ENCODE assay signal across 8 mouse cellular contexts in genomic region chr3:158561987-158562360, GRCm38 (mm10). TPM values are rescaled to one million over a fixed set of nuclear protein-coding genes. Genes with fewer than 3 reads are reported as not detected.
DNase-seq lines count a peak whose midpoint lies in the region; ATAC-seq lines count a peak whose summit lies in the region.

Lrrc7 (minus strand) TSS chr3:158562221.

- H3K27ac ChIP-seq in embryonic facial prominence, embryonic 13.5 days = no peak within 1 kb of the TSS
- peak within 1 kb of the TSS; percentile 94 for H3K27ac ChIP-seq in hindbrain, embryonic 13.5 days
- H3K27ac ChIP-seq in limb, embryonic 10.5 days = peak within 1 kb of the TSS; percentile 61
- H3K27ac ChIP-seq in neural tube, embryonic 15.5 days (replicated peaks) = peak within 1 kb of the TSS; percentile 97

- under 1% methylated on average over 28 of the region's 28 CpGs for WGBS in embryonic facial prominence, embryonic 13.5 days
- WGBS in hindbrain, embryonic 13.5 days = 0% methylated on average over 28 of the region's 28 CpGs
- under 1% methylated on average over 28 of the region's 28 CpGs for WGBS in limb, embryonic 10.5 days
- under 1% methylated on average over 28 of the region's 28 CpGs for WGBS in neural tube, embryonic 15.5 days

- peaks cover 14% of the 10 kb centered on the region for H3K4me1 ChIP-seq in embryonic facial prominence, embryonic 13.5 days
- peaks cover 18% of the 10 kb centered on the region for H3K4me1 ChIP-seq in hindbrain, embryonic 13.5 days (replicated peaks)
- peaks cover 21% of the 10 kb centered on the region for H3K4me1 ChIP-seq in limb, embryonic 10.5 days
- peaks cover 12% of the 10 kb centered on the region for H3K4me1 ChIP-seq in neural tube, embryonic 15.5 days

- H3K36me3 ChIP-seq in embryonic facial prominence, embryonic 13.5 days = no peaks in the 10 kb centered on the region
- H3K36me3 ChIP-seq in hindbrain, embryonic 13.5 days = no peaks in the 10 kb centered on the region
- no peaks in the 10 kb centered on the region for H3K36me3 ChIP-seq in limb, embryonic 10.5 days
- H3K36me3 ChIP-seq in neural tube, embryonic 15.5 days = no peaks in the 10 kb centered on the region

- peak within 1 kb of the TSS; percentile 74 for H3K9ac ChIP-seq in embryonic facial prominence, embryonic 13.5 days
- H3K9ac ChIP-seq in hindbrain, embryonic 13.5 days = peak within 1 kb of the TSS; percentile 95
- H3K9ac ChIP-seq in neural tube, embryonic 15.5 days (replicated peaks) = peak within 1 kb of the TSS; percentile 96

- DNase-seq in cerebellum, adult 9-10 months = no peak
- DNase-seq in WW6 (ENCODE audit: low read depth, low spot score) = peak; percentile 65
- DNase-seq in limb, embryonic 10.5 days (ENCODE audit: low spot score) = peak; percentile 81
- no peak for DNase-seq in natural killer cell, adult 2 months (ENCODE audit: low spot score in 2 of 2)

- peak within 1 kb of the TSS; percentile 99 for H3K4me2 ChIP-seq in embryonic facial prominence, embryonic 13.5 days
- peak within 1 kb of the TSS; percentile 78 for H3K4me2 ChIP-seq in hindbrain, embryonic 13.5 days
- H3K4me2 ChIP-seq in neural tube, embryonic 15.5 days = peak within 1 kb of the TSS; percentile 64

- H3K4me3 ChIP-seq in embryonic facial prominence, embryonic 13.5 days = peak within 1 kb of the TSS; percentile 66
- H3K4me3 ChIP-seq in hindbrain, embryonic 13.5 days = peak within 1 kb of the TSS; percentile 90
- peak within 1 kb of the TSS; percentile 64 for H3K4me3 ChIP-seq in limb, embryonic 10.5 days
- peak within 1 kb of the TSS; percentile 87 for H3K4me3 ChIP-seq in neural tube, embryonic 15.5 days (replicated peaks)

- H3K9me3 ChIP-seq in embryonic facial prominence, embryonic 13.5 days = no peaks in the 10 kb centered on the region
- H3K9me3 ChIP-seq in hindbrain, embryonic 13.5 days = no peaks in the 10 kb centered on the region
- H3K9me3 ChIP-seq in limb, embryonic 10.5 days (replicated peaks) = no peaks in the 10 kb centered on the region
- no peaks in the 10 kb centered on the region for H3K9me3 ChIP-seq in neural tube, embryonic 15.5 days (replicated peaks)

- H3K27me3 ChIP-seq in embryonic facial prominence, embryonic 13.5 days = peaks cover 48% of the 10 kb centered on the region
- no peaks in the 10 kb centered on the region for H3K27me3 ChIP-seq in hindbrain, embryonic 13.5 days
- H3K27me3 ChIP-seq in limb, embryonic 10.5 days (ENCODE audit: low read depth, poor library complexity, severe bottlenecking) = peaks cover 57% of the 10 kb centered on the region
- H3K27me3 ChIP-seq in neural tube, embryonic 15.5 days (replicated peaks) = no peaks in the 10 kb centered on the region

- peak; percentile 49 for ATAC-seq in cerebellum, adult (ENCODE audit: insufficient number of reproducible peaks, low FRiP score, low TSS enrichment)
- ATAC-seq in embryonic facial prominence, embryonic 13.5 days (ENCODE audit: insufficient number of reproducible peaks, insufficient read depth, low FRiP score, low TSS enrichment, low read depth) = peak; percentile 86
- peak; percentile 86 for ATAC-seq in hindbrain, embryonic 13.5 days (ENCODE audit: low FRiP score)
- peak; percentile 83 for ATAC-seq in neural tube, embryonic 15.5 days (ENCODE audit: low FRiP score)

RNA-seq across cellular contexts. Expression of gene Lrrc7, which starts in this region (rescaled TPM):
- polyA plus RNA-seq in embryonic facial prominence, embryonic 13.5 days (2015; fragmentation: Nextera tagmentation; extraction: Ambion mirVana) = 2.8 and 4.1 TPM in 2 replicates
- 11.5 and 12.2 TPM in 2 replicates for polyA plus RNA-seq in hindbrain, embryonic 13.5 days (2015; fragmentation: Nextera tagmentation; extraction: Ambion mirVana)
- 0.14 and 0.20 TPM in 2 replicates for polyA plus RNA-seq in limb, embryonic 10.5 days (2016; fragmentation: Nextera tagmentation; extraction: Ambion mirVana)
- 10.9 and 14.3 TPM in 2 replicates for polyA plus RNA-seq in neural tube, embryonic 15.5 days (2015; fragmentation: Nextera tagmentation; extraction: Ambion mirVana)

Comparison
In these comparisons a context has a peak if more than half of its experiments do, and no peak if none do; other contexts are left out.
1. Peak in DNase-seq, H3K4me3 ChIP-seq and H3K27ac ChIP-seq in limb, embryonic 10.5 days; RNA of the gene not detected or under 1 TPM.